Mouse (Mus musculus) lung, postnatal 25 days (tissue): ENCODE results near the gene Fbxo46.
"Not testable (repeated sequence)": the region's sequence is repeated elsewhere in the genome, so short reads cannot be mapped to it uniquely, and the experiment has no call there.

Experiments
- DNase-seq: peaks from one replicate; pipeline ENCODE4 v3.0.0; 2022; ENCODE audit warnings: low spot score

Gene Fbxo46

GRCm38 (mm10) chr7:19136168-19136567 lies 16.5 kb downstream of the Fbxo46 start:
- DNase-seq, result no peak

DNA sequence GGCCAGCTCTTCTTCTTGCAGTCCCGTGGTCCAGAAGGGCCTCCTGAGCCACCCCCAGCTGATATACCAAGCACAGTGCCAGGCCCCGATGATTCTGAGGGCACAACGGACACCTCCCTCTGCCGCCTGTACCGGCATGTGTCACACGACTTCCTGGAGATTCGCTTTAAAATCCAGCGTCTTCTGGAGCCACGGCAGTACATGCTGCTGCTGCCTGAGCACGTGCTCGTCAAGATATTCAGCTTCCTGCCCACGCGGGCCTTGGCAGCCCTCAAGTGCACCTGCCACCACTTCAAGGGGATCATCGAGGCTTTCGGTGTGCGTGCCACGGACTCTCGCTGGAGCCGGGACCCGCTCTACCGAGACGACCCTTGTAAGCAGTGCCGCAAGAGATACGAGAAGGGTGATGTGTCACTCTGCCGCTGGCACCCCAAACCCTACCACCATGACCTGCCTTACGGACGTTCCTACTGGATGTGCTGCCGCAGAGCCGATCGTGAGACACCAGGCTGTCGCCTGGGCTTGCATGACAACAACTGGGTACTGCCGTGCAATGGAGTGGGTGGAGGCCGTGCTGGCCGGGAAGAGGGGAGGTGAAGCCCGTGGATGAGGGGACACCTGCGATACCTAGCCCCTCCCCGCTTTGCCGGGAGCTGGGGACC lies 17.1 kb downstream of the Fbxo46 start:
- DNase-seq, result no peak

GRCm38 (mm10) chr7:19137380-19137779 lies 17.7 kb downstream of the Fbxo46 start:
- DNase-seq, result no peak

GRCm38 (mm10) chr7:19146793-19147192 lies 27.1 kb downstream of the Fbxo46 start:
- no peak for DNase-seq

- no peak for DNase-seq
Measured at GRCm38 (mm10) chr7:19147497-19148045, 27.9 kb downstream of the Fbxo46 start.

GRCm38 (mm10) chr7:19148180-19148874 lies 28.7 kb downstream of the Fbxo46 start:
- no peak for DNase-seq

DNA sequence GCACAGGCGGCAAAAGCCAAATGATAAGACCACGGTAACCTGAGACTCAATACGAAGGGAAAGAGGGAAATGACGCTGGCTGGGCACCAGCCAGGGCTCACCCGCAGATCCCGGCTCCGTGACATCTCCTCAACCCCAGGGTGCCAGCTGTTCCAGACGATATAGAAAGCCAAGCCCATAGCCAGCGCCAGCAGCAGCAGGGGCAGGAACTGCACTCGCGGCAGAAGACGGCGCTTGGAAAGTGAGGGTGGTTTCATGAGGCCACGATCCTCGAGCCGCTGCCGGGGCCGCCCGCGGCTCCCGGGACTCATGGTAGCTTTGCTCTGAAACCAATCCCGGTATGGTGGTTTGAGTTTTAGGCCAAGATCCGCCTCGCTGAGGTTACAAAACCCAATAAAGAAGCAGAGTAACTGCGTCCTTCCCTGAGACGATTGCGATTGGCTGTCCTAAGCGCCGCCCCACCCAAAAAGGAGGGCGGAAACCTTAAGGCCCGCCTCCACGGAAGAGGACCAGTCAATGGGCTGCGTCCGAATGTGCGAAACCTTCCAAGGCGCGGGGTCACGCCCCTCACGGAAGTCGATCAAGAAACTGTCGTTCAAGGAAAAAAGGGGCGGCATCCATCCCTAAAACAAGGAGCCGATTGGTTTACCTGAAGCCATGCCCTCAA lies 29.3 kb downstream of the Fbxo46 start, which contains the start of gene Qpctl:
Gene Qpctl, minus strand, starts transcription at position 417 of the 667 bp plus-strand sequence.
- peak; percentile 100 for DNase-seq

DNA sequence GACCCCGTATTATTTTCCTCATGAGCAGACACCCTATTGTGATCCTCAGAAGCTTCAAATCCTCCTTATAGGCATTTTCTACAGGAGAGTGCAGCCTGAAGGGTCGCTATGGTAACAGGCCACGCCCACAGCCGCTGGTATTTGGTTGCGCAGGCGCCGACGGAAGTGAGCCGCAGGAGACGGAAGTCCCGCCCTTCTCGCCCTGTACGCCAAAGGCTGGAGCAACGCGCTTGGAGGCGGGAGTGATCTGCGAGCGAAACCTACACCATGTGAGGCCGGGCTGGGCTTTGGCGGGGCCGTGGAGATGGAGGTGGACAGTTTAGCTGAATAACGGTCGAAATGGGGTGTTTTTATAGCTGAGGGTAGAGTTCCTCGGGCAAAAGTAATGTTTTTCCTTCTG lies 30.0 kb downstream of the Fbxo46 start, which contains the start of gene Snrpd2:
Gene Snrpd2, plus strand, starts transcription at position 97 of the 400 bp plus-strand sequence.
- peak; percentile 95 for DNase-seq

DNA sequence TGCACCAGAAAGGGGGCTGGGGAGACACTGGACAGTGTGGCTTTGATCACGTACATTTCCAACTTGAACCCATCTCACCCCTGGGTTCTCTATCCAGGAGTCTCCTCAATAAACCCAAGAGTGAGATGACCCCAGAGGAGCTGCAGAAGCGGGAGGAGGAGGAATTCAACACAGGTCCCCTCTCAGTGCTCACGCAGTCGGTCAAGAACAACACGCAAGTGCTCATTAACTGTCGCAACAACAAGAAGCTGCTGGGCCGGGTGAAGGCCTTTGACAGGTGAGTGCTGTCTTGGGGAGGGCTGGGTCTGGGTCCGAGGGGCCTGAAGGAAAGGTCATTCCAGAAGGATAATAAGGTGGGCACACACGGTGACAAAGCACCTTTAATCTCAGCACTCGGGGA lies 31.5 kb downstream of the Fbxo46 start:
- not testable (repeated sequence) for DNase-seq

DNA sequence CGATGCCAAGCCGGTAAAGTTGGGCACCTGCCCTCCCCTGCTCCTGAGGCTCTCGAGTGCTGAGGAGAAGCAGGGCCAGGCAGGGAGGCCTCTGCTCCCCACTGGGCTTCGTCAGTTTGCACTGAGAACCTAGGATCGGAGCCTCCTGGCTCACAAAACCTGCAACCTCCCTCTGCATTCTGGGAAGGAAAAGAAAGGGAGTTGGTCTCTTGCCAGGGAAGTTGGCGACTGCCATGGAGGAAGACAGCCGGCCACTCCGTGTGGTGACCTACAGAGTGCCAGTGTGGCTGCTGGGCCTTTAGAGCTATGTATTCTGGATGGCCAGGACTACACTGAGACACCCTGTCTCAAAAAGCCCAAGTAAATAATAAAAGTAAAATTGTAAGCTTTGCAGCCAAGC lies 35.1 kb downstream of the Fbxo46 start:
- DNase-seq, result no peak

GRCm38 (mm10) chr7:19155825-19156475 lies 36.3 kb downstream of the Fbxo46 start:
- no peak for DNase-seq

DNA sequence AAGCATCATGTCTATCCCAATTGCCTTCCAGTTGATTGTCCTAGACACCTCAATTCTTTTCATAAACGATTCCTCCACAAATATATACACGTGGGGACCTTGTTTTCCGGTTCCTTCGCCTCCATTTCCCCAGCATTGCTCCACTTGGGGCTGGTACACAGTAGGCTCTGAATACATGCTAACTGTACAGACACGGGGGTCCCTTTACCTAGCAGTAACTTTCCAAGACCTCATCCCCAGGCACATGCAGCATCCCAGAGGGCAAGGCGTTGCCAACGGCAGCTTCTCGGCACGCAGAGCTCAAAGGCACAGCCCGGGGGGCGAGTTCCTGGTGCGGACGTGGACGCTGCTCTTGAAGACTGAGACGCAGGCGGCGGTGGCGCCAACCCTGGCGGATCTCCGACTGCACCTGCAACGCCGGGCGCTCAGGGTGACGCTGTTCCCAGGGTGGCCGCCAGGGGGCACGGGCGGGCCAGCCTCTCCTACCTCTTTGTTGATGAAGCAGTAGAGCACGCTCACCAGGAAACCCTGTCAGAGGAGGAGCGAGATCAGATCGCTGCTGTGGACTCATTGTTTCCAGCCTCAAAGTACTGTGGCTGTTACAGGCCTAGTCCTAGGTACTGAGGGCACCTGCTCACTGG lies 37.6 kb downstream of the Fbxo46 start:
- peak; percentile 93 for DNase-seq

DNA sequence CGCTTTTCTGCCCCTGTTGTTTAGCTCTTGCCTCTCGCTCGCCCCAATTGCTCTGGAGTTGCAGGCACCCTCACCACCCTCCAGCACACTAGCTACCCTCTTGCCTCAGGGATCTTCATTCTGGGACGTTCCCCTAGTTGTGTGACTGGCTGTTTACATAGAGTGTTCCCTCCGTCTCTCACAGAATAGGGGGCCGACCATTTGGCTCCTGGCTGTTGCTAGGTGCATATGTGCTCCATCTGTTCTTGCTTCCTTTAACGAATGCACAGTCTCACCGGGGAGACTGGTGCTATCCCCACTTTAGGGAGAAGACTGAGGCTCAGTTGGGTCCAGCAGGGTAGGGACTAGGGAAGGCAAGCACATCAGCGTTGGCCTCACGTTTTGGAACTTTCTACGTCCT lies 38.9 kb downstream of the Fbxo46 start:
- no peak for DNase-seq

DNA sequence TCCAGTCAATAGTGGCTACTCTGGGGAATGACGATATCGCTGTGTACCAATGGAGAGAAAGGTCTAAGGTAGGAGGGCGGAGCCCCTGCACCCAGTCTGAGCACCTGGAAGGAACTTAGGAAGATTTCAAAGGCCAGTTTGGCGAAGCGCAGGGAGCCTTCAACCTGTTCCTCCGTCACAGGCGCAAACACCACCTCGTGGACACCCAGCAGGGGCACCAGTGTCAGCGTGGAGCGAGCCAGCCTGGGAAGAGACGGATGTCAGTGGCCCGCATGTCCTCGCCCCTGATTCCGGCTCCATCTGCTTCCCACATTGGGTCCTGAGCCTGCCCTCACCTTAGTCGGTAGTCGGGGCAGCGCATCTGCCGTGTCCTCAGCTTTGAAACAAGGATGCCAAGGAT lies 39.8 kb downstream of the Fbxo46 start:
- DNase-seq, result no peak

DNA sequence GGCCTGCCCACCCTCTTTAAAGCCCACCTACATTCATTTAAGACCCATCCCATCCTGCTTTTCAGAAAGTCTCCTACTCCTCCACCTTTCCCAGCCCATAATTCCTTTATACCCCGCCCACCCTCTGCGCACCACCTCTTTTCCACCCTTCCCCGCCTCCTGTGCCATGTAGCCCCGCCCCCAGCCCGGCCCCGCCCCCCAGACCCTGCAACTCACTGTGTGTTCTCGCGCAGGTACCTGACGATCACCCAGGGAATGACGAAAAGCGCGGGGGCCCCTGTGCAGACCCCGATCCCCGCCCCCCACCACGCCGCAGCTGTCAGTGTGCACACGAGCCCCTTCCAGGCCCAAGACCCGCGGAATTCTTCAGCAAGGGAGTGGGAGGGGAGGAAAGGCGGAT lies 40.5 kb downstream of the Fbxo46 start:
- no peak for DNase-seq

DNA sequence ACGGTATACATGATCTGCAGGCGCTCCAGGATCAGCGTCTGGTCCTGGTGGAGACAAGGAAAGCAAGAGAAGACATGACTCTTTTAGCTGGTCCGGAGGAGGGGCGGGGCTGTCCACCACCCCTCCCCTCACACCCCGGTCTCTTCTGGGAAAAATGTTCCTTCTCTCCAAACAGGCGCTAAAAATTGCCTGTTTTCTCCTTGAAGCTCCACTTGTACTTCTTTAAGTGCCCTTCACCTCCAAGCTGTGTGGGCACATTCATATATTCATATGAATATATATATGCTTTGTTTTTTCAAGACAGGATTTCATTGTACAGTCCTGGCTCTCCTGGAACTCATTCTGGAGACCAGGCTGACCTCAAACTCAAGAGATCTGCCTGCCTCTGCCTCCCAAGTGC lies 43.3 kb downstream of the Fbxo46 start:
- DNase-seq, result no peak

DNA sequence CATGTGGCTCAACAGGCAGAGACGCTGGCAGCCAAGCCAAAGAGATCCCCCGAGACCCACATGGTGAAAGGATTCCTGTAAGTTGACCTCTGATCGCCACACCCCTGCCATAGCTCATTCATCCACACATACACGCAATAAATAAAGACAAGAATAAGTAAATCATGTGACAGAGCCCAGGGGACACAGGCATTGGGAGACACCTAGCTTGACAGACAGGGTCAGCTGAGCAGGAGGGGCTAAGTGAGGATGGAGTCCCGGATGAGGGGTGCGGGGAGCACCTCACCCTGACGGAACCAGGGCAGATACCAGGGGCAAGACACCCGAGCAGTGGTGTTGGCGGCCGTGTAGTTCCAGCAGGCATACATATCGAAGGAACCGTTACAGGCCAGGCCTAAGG lies 44.1 kb downstream of the Fbxo46 start:
- DNase-seq, result no peak

GRCm38 (mm10) chr7:19164189-19164588 lies 44.5 kb downstream of the Fbxo46 start:
- no peak for DNase-seq

- no peak for DNase-seq
Measured at GRCm38 (mm10) chr7:19164978-19165377, 45.3 kb downstream of the Fbxo46 start.

- DNase-seq, result no peak
Measured at GRCm38 (mm10) chr7:19165656-19166423, 46.2 kb downstream of the Fbxo46 start, which contains the start of gene Gipr. Gene Gipr, minus strand, starts transcription at chr7:19166127.

- no peak for DNase-seq
Measured at GRCm38 (mm10) chr7:19166990-19167389, 47.3 kb downstream of the Fbxo46 start.
